Mouse (Mus musculus): ENCODE measurements around the gene Ppp2r3d.

Gene Ppp2r3d

GRCm38 (mm10) chr9:124411553-124411952 is 65.1 kb downstream of the Ppp2r3d start:
- DNase-seq (ENCODE audit: low read depth, low spot score): no peak

- no peak for DNase-seq (ENCODE audit: low read depth, low spot score)
Measured at GRCm38 (mm10) chr9:124408564-124408963, 68.1 kb downstream of the Ppp2r3d start.

Measured in brain, embryonic 18.5 days (tissue).